Mouse (Mus musculus) stomach, postnatal 0 days (tissue): ENCODE results near the gene 4922502D21Rik. TPM values are rescaled to one million over a fixed set of nuclear protein-coding genes. Genes with fewer than 3 reads are reported as not detected.

Experiments used
- ATAC-seq: fragments of 200-750 bp; cut with Nextera tagmentation; 2 replicates; pipeline ENCODE4 v1.8.0; 2017; ENCODE audit not compliant: low FRiP score, low TSS enrichment
- DNase-seq: peaks from one replicate; pipeline ENCODE4 v3.0.0-alpha.2; 2016; ENCODE audit warnings: low spot score
- H3K27ac ChIP-seq: fragments of 300-500 bp; sonication (generic); replicated peaks from 2 replicates; pipeline ENCODE4 v1.5.1; 2014; ENCODE audit warnings: mild to moderate bottlenecking, control low read depth
- H3K27me3 ChIP-seq: fragments of 300-500 bp; sonication (generic); 2 replicates; pipeline ENCODE4 v1.6.1; 2014; ENCODE audit warnings: low read length; ENCODE audit not compliant: control insufficient read depth, insufficient read depth
- H3K36me3 ChIP-seq: fragments of 300-500 bp; sonication (generic); 2 replicates; pipeline ENCODE4 v1.6.1; 2014; ENCODE audit warnings: low read length, mixed read lengths; ENCODE audit not compliant: control insufficient read depth, insufficient read depth
- H3K4me1 ChIP-seq: fragments of 300-500 bp; sonication (generic); replicated peaks from 2 replicates; pipeline ENCODE4 v1.6.1; 2014; ENCODE audit warnings: antibody characterized with exemption; ENCODE audit not compliant: control insufficient read depth, insufficient read depth
- H3K4me2 ChIP-seq: fragments of 300-500 bp; sonication (generic); replicated peaks from 2 replicates; pipeline ENCODE4 v1.6.1; 2014; ENCODE audit warnings: low read depth, mild to moderate bottlenecking, control low read depth, moderate library complexity
- H3K4me3 ChIP-seq: fragments of 300-500 bp; sonication (generic); 2 replicates; pipeline ENCODE4 v1.5.1; 2014; ENCODE audit warnings: low read depth, low read length, control low read depth
- H3K9ac ChIP-seq: fragments of 300-500 bp; sonication (generic); 2 replicates; pipeline ENCODE4 v1.6.1; 2014; ENCODE audit warnings: mild to moderate bottlenecking, low read length, control low read depth, mixed read lengths
- H3K9me3 ChIP-seq: fragments of 300-500 bp; sonication (generic); 2 replicates; pipeline ENCODE4 v1.6.1; 2016; ENCODE audit warnings: low read length; ENCODE audit not compliant: control insufficient read depth
- CTCF ChIP-seq: IDR thresholded peaks from 2 replicates; pipeline ENCODE4 v1.5.1; 2016; ENCODE audit warnings: antibody characterized with exemption, low read depth, mild to moderate bottlenecking, moderate library complexity
- EP300 ChIP-seq: optimal IDR thresholded peaks from 2 replicates; pipeline ENCODE3; 2016; ENCODE audit warnings: antibody characterized with exemption
- WGBS: fragments of 180-500 bp; shearing (Covaris S2); extraction: QIAGEN DNeasy Blood & Tissue Kit; methylation state at CpG from one replicate; pipeline ENCODE4 v1.1.7; 2014; 5-methylcytosine and 5-hydroxymethylcytosine counted together
- polyA plus RNA-seq: library from polyadenylated mRNA; unstranded; fragments of >200 nt; fragmentation: Nextera tagmentation; extraction: Ambion mirVana; gene quantifications from 2 replicates; pipeline ENCODE4 v1.2.1, GENCODE M21; 2015

The 4922502D21Rik gene
- polyA plus RNA-seq, 1 experiment from 2014 or later, result not detected

DNA sequence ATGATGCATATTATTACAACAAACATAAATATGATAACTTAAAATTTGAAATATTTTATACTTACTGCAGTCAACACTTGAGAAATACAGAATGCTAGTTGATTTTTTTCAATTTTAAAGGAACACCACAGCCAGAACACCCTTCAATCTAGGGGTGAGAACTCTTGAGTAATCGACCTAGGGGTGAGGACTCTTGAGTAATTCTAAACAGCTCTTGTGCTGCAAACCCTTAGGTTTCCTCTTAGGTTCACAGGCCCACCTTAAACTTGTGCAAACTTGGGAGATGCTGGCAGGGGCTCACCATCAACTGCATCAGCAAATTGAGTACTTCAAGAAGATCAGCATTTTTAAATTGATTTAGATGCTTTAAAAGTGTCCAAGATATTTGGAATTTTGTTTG lies 6.2 kb upstream of the 4922502D21Rik start:
- no peaks in the 10 kb centered on the region for H3K9me3 ChIP-seq
- H3K9ac ChIP-seq, result no peak overlapping the region
- no peak overlapping the region for H3K27ac ChIP-seq
- ATAC-seq, result no peak
- no peaks in the 10 kb centered on the region for H3K27me3 ChIP-seq
- no peak for DNase-seq
- 66% methylated on average over 1 of the region's 1 CpGs for WGBS
- no peak for TF ChIP-seq CTCF
- no peak for TF ChIP-seq EP300
- no peak overlapping the region for H3K4me2 ChIP-seq
- H3K4me1 ChIP-seq, result no peaks in the 10 kb centered on the region
- no peak overlapping the region for H3K4me3 ChIP-seq
- H3K36me3 ChIP-seq, result no peaks in the 10 kb centered on the region

DNA sequence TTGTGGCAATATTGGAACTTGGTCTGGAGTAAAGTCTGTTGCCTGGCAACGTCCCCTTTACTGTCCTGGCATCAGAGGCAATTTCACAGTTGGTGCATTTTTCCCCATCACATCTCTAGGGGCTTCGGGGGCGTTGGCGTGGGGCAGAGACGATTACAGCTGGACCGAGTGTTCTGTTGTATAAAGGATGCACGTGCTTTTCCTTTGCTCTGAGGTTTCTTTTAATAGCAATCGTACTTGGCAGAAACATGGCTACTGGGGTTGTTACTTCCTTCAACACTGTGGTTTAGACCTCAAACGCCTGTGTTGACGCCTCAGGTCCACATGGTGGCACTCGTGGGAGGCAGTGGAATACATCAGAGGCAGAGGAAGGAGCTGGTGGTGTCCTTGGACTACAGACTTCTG lies 2.1 kb upstream of the 4922502D21Rik start:
- Histone ChIP-seq H3K36me3 (no peaks in the 10 kb centered on the region), H3K9me3 (no peaks in the 10 kb centered on the region), H3K4me1 (no peaks in the 10 kb centered on the region), H3K4me2 (no peak overlapping the region), H3K27ac (no peak overlapping the region), H3K4me3 (no peak overlapping the region), H3K9ac (no peak overlapping the region), H3K27me3 (no peaks in the 10 kb centered on the region)
- peak; percentile 65; the same call in 1 of the 2 replicates for ATAC-seq
- TF ChIP-seq EP300 (no peak), CTCF (peak; percentile 86)
- DNase-seq, result peak; percentile 66
- WGBS, result 27% methylated on average over 11 of the region's 11 CpGs

DNA sequence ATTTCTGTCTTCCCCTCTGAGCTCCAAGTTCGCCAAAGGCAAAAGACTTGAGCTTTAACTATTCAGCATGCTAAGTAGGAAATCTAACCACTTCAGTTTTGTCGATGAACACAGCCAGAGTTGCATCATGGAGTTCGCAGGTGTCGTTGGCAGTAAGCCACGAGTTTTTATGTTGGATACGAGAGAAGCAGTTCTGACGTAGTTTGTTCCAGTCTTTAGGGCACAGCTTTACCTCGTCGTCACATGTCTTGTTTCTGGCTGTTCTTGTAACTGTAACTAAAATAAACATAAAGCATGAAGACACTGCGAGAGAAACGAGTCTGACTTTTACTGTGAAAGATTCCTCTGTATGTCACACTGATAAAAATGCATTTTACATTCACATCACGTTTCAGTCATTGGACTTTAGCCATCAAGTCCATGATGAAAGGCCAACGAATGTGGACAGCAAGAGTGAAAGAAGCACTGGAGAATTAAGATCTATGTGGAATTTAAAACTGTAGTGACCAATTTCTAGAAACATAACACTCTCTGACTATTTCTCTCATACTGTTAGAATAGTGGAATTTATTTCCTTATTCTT lies 4.9 kb downstream of the 4922502D21Rik start:
- DNase-seq, result no peak
- Histone ChIP-seq H3K4me1 (no peaks in the 10 kb centered on the region), H3K9me3 (no peaks in the 10 kb centered on the region), H3K4me2 (no peak overlapping the region), H3K9ac (no peak overlapping the region), H3K27ac (no peak overlapping the region), H3K27me3 (no peaks in the 10 kb centered on the region), H3K4me3 (no peak overlapping the region), H3K36me3 (no peaks in the 10 kb centered on the region)
- TF ChIP-seq CTCF (no peak), EP300 (no peak)
- WGBS, result 40% methylated on average over 13 of the region's 13 CpGs
- no peak for ATAC-seq

DNA sequence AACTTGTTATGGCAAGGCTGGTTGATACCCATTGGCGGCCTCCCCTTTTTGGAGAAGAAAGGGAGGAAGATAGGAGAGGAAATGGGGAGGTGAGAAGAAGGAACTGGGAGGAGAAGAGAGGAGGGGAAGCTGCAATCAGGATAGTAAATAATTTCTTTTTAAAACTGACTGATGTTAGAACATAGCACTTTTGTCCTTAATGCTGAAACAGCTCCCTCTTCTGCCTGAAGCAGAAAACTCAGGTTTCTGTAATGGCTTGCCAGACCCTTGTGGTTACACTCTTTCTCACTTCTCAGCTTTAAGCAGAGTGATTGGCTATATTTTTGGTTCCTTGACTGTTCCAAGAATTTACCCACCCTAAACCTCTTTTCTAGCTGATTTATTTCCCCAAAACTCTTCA lies 5.6 kb downstream of the 4922502D21Rik start:
- H3K9me3 ChIP-seq, result no peaks in the 10 kb centered on the region
- H3K4me1 ChIP-seq, result no peaks in the 10 kb centered on the region
- H3K9ac ChIP-seq, result no peak overlapping the region
- TF ChIP-seq EP300 (no peak), CTCF (peak; percentile 44)
- H3K4me3 ChIP-seq, result no peak overlapping the region
- no peaks in the 10 kb centered on the region for H3K27me3 ChIP-seq
- WGBS, result 65% methylated on average over 1 of the region's 1 CpGs
- no peak overlapping the region for H3K4me2 ChIP-seq
- no peaks in the 10 kb centered on the region for H3K36me3 ChIP-seq
- ATAC-seq (no peak), DNase-seq (no peak)
- no peak overlapping the region for H3K27ac ChIP-seq

DNA sequence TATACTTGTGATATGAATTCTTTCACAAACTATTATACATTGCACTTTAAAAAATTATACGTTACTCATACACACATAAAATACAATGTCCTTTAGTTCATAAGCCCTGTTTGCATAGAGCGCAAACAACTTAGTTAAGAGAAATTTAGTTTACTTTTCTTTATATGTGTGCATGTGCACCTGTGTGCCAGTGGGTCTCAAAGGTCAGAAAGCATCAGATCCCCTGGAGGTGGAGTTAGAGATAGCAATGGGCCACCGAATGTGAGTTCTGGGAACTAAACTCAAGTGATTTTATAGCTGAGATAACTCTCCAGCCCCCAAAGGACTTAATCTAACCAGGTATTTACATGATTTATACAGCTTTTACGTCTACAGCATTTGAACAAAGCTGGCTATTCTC lies 12.3 kb downstream of the 4922502D21Rik start:
- Histone ChIP-seq H3K9me3 (no peaks in the 10 kb centered on the region), H3K4me2 (no peak overlapping the region), H3K9ac (no peak overlapping the region), H3K27ac (no peak overlapping the region), H3K36me3 (no peaks in the 10 kb centered on the region), H3K4me1 (no peaks in the 10 kb centered on the region), H3K27me3 (no peaks in the 10 kb centered on the region), H3K4me3 (no peak overlapping the region)
- ATAC-seq (no peak; the same call in 1 of the 2 replicates), DNase-seq (peak; percentile 29)
- TF ChIP-seq EP300, result no peak
- TF ChIP-seq CTCF, result no peak
- 55% methylated on average over 4 of the region's 4 CpGs for WGBS

DNA sequence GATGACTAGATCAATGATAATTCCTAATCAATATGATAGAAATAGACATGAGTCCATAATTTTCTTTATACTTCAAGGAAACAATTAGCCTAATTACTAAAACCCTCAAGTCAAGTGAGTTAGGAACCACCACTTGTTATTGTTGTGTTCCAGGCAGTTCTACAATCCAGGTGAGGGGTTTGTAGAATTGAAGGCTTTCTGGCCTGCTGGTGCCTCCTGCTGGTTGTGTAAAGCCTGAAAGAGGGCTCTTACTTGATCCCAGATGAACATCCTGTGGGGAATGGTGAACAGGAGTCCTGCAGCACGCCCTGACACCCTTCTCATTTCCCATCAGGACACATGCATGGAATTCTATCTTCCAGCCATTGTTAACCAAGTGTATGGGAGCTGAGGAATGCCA lies 13.2 kb downstream of the 4922502D21Rik start:
- peak; percentile 39; the same call in 1 of the 2 replicates for TF ChIP-seq CTCF
- TF ChIP-seq EP300, result no peak
- 42% methylated on average over 1 of the region's 1 CpGs for WGBS
- DNase-seq, result no peak

More for the DNA sequence above, 13.2 kb downstream of the 4922502D21Rik start:
- H3K9ac ChIP-seq, result no peak overlapping the region
- no peaks in the 10 kb centered on the region for H3K4me1 ChIP-seq
- ATAC-seq, result no peak
- no peaks in the 10 kb centered on the region for H3K9me3 ChIP-seq
- H3K4me2 ChIP-seq, result no peak overlapping the region
- H3K4me3 ChIP-seq, result no peak overlapping the region
- no peak overlapping the region for H3K27ac ChIP-seq
- H3K27me3 ChIP-seq, result no peaks in the 10 kb centered on the region
- H3K36me3 ChIP-seq, result no peaks in the 10 kb centered on the region
